Mouse (Mus musculus) A20 (cell line): Measurements from ENCODE around the gene Mypop.

ENCODE experiments used
- DNase-seq: peaks from one replicate; pipeline ENCODE4 v3.0.0-alpha.2; 2011; ENCODE audit warnings: low read depth, low spot score

Gene Mypop

DNA sequence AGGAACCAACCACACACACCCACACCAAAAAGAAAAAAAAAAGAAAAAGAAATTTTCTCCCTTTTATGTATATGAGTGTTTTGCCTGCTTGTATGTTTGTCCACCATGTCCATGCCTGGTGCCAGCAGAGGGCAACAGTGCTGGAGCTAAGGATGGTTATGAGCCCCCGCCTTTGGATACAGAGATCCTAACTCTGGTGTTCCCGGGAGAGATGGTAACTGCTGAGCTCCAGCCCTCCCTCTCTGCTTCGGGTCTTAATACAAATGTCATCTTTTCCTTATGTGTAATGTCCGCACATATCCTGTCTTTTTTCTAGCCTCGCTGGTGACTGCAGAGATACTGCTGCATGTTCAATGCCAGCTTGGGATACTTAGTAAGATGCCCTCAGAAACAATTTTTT, 1.1 kb upstream of the Mypop start:
- DNase-seq: no peak

DNA sequence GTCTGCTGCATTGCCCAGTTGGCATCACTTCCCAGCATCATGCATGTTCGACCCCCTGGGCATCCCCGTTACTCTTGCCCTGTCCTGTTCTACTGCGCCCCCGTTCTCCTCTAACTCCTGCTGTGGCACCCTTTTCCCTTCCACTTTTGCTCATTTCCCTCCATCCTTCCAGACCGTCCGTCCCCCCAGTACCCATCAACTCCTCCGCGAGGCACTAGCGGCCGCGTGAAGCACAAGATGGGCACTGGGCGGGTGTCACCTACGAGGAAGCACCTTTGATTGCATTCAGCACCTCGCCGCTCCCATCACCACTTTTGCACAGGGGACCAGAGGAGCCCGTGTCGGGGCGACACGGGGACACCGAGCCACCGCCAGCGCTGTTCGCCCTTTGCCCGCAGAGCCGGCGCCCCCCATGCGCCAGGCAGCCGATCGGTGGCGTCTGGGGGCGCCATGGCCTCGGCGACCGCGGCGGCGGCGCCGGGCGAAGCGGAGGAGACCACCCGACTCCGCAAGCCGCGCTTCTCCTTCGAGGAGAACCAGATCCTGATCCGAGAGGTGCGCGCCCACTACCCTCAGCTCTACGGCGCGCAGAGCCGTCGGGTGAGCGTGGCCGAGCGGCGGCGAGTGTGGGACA, 732 bp downstream of the Mypop start:
- DNase-seq: no peak

DNA sequence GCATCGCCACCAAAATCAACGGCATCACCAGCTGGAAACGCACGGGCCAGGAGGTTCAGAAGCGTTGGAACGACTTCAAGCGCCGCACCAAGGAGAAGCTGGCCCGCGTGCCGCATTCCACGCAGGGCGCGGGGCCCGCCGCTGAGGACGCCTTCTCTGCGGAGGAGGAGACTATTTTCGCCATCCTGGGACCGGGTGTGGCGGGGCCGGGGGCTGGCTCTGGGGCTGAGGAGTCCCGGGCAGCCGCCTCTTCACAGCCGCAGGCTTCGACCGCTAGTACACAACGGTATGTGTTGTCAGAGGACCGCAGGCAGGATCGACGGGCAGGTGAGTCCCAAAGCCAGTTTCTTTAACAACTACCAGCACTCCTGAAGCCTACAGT, 1.2 kb downstream of the Mypop start:
- no peak for DNase-seq

DNA sequence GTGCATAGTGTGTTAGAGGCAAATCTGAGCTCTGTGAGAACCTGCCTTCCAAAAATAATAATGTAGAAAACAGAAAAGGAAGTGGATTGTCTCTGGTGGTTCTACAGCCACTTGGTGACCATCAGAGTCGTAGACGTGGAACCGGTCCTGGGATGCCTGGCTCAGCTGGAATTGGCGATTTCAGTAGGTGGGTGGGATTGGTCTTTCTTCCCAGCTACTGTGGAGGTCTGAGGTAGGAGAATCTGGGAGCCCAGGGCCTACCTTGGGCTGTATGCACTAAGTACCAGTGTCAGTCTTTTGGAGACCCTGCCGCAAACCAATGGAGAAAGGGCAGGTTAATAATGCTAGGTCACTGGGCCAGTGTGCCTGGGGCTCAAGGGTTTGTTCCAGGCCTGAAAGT, 2.0 kb downstream of the Mypop start:
- no peak for DNase-seq

DNA sequence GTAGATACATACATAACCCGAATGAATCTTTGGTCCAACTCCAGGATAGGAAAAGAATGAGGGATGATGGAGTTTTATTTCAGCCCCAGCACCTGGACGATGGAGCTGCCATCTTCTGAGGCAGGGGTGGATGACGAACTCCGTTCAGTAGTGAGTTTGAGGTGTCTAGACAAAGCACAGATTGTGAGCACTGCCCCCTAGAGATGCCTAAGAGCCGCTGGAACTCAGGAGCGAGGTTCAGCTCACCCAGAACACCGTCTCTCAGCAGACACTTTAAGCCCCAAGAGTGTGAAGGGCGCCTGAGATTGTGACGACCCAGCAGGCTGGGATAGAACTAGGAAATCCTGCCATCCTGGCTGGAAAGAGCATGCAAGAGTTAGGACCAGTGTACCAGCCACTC, 7.8 kb downstream of the Mypop start:
- DNase-seq: peak; percentile 35

DNA sequence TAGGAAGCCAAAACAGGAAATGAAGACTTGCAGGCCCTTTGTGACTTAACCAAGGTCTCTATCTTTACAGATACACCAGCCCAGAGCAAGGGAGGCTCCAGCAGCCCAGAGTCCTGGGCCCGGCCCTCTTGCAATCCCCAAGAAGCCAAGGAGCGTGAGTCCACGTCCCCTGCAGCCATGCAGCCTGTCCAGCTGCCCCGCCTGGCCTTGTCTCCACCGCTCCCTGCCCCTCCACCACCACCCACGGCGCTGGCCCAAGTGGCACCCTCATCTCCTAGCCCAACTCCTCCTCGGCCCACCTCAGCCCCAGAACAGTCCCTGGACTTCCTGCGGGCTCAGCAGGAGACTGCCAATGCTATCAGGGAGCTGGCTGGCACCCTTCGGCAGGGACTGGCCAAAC, 9.4 kb downstream of the Mypop start:
- peak; percentile 52 for DNase-seq

DNA sequence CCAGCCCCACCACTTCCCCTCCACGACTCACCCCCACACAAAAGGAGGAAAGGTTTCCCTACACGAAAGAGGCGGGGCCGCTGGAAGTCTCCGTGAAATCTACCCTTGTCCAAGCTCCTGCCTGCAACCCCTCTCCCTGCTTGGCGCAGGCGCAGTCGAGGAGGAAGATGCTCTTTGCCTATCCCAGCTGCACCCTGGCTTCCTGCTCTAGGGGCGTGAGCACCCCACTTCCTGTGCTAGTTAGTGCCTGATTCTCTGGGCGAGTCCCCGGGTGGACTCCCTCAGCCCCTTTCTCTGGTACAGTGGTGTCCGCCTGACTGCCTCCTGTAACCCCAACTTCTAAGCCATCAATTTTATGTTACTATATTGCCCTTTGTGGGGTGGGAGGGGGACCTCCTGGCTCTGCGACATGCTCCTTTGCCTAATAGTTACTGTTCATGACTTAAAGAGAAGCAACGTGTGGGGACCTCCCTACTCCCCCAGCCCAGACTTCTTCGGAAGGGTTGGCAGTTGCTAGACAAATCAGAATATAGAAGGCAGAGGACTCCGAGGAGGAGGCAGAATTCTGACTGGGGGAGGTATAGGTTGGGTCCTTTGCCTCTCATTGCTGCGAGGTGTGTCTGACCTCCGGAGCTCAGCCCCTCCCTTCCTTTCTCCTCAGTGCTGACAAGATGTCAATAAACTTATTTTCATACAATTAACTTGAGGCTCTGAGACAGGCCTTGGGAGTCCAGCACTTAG, 10.2 kb downstream of the Mypop start:
- peak; percentile 94 for DNase-seq

DNA sequence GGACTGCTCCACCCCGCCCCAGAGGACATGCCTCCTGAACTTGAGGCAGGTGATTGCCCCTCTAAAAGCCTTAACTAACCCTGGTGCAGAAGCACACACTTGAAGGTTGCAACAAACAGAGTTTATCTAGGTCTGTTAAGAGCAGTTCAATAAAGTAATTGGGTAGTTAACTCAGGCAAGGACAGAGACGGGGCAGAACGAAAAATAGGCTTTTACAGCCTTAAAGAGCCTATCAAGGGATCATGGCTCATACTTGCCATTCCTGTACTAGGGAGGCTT, 10.7 kb downstream of the Mypop start:
- DNase-seq: no peak

DNA sequence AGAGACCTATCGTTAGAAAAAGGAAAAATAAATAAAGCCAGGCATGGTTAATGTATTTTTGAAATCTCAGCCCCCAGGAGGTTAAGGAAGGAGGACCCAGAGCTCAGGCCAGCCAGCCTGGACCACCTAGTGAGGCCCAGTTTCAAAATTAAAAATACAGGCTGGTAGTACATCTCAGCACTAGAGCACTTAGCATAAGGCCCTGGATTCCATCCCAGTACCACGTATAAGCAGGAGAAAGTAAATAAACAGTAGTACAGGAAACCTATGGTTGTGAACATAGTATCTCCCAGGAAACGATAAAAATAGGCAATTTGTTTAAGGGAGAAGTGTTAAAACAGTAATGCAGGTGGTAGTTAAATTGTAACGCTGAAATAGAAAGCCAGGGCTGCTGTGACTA, 11.1 kb downstream of the Mypop start:
- no peak for DNase-seq

DNA sequence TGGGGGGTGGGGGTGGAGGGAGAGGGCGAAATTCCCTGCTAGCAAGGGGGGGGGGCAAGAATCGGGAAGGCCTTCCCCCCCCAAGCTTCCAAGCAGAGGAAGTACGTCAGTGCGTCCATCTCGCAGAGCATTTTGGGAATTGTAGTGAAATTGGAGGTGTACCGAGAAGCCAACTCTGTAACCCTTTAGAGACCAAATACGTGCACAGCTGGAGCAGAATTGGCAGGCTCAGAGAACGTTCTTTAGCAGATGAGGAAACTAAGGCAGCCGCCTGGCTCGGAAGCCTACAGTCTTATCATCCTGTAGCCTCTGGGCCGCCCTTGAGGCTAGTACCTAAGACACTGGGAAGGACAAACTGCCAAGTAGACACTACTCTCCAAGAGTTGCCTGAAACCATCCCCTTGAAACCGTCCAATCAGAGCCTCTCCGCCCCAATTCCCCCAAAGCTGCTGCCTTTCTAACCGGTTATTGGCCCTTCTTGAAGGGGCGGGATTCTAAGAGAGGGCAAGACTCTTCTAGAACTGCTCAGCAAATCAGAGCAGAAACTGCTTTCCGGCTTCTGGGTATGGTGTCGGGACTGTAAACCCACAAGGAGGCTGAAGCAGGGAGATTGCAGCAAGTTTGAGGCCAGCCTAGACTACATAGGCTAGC, 11.9 kb downstream of the Mypop start:
- peak; percentile 97 for DNase-seq

DNA sequence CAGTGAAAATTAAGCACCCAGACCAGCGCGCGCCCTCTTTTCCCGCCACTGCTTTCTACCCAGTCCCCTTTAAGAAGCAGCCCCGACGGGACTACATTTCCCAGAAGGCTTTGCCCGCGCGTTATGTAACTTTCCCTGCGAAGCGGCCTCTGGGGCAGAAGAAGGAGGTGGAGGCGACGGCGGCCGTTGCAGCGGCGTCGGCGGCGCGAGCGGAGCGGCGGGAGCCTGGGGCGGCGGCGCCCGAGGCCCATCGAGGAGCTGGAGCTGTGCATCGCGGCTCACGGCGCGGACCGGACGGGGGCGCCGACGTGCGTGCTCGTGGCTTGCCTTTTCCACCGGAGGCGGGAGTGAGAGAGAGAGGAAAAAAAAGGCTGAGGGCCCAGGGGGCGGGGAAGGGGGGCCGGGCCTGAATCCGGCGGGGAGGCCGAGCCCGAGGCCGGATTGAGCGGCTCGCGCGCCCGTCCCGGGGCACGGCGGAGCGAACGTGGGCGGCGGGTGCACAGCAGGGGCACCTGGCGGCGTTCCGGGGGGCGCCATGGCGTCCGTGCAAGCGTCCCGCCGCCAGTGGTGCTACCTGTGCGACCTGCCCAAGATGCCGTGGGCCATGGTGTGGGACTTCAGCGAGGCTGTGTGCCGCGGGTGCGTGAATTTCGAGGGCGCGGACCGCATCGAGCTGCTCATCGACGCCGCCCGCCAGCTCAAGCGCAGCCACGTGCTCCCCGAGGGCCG, 13.0 kb downstream of the Mypop start, which contains the start of gene Irf2bp1:
TSS of gene Irf2bp1 (plus strand) at position 143 of the 729 bp plus-strand sequence.
- peak; percentile 95 for DNase-seq

DNA sequence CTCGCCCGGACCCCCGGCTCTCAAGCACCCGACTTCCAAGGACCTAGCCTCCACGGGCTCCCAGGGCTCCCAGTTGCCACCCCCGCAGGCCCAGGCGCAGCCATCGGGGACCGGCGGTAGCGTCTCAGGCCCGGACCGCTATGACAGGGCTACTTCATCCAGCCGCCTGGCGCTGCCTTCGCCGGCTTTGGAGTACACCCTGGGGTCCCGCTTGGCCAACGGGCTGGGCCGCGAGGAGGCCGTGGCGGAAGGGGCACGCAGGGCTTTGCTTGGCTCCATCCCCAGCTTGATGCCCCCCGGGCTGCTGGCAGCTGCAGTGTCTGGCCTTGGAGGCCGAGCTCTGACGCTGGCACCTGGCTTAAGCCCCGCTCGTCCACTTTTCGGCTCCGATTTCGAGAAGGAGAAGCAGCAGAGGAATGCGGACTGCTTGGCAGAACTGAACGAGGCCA, 13.6 kb downstream of the Mypop start:
- peak; percentile 50 for DNase-seq

DNA sequence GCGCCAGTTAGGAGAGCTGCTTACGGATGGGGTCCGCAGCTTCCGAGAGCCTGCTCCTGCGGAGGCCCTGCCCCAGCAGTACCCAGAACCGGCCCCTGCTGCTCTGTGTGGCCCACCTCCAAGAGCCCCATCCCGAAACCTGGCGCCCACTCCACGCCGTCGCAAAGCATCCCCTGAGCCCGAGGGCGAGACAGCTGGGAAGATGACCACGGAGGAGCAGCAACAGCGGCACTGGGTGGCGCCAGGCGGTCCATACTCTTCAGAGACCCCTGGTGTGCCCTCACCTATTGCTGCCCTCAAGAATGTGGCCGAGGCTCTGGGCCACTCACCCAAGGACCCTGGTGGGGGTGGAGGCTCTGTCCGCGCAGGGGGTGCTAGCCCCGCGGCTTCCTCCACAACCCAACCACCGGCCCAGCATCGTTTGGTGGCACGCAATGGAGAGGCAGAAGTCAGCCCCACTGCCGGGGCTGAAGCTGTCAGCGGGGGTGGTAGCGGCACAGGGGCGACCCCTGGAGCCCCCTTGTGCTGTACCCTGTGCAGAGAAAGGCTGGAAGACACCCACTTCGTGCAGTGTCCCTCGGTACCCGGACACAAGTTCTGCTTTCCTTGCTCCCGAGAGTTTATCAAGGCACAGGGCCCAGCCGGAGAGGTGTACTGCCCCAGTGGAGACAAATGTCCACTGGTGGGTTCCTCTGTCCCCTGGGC, 14.5 kb downstream of the Mypop start:
- DNase-seq: no peak

DNA sequence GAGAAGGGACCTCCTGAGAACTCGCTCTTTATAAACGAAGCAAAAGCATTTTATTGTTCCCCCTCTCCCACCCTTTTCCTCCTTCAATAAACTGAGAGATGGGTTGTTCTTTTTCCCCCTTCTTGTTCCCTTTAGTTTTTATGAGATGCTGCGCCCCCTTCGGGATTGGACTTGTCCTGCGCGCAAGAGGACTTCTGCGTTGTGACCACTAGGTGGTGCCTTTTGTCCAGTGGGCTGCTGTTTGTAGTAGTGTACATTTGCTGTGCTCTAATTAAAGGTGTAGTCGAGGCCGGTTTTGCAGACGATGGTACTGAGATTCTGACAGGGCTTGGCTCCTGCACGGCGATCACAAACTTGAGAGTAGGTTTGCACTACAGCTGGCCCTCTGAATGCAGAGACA, 15.4 kb downstream of the Mypop start:
- peak; percentile 88 for DNase-seq

DNA sequence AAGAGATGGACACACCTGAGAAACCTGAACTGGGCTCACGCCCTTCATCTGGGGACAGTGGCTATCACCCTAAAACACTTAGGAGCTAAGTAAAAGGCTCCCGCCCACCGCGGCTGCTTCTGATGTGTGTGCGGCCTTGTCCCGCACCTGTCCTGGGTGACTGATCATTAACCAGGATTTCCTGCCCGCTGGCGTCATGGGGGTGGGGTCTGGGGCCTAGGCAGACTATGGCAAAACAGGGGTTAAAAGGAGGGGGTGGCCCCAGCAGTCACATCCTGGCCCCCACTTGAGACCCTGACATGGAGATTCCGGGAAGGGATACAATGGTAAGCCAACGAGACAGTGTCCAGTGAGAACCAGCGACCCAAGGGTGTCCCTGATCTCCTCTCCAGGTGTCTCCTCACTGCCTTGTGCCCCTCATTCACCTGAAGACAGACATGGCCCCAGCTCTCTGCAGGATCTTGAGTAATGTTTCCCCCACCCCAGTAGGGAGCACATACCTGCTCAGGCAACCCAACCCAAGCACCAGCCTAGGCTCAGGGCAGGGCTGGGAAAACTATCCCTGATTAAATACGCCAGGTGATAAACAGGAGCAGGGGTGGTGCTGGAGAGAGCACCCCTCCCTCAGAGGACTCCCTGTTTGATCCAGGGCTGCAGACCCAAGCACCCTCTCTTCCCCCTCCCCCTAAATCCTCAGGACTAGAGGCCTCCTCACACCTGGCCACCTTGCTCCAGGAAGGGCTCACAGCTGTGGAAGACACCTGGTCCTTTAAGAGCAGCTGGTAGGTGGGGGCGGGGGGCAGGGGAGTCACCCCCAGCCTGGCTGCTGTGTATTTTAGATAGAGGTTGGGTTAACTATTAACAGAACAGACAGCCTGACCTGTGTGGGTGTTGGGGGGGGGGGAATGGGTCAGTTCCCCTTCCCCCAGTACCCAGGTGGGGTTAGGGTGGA, 16.3 kb downstream of the Mypop start:
- DNase-seq: no peak

DNA sequence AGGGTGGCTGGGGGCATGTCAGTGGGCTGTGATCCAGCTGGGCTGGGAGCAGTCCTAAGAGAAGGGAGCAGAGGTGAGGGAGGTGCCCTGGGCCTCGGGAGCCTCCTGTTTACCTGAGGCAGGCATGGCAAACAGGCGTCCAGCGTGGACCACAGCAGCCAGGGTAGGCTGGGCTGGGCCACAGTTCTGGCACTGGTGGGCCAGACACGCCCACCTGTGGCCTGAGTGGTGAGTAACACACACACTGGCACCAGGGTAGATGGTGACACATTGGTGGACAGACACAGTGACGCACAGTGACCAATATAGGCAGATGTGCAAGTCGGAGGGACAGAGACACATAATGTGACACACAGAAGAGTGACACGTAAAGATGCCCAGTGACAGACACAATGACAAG, 19.5 kb downstream of the Mypop start:
- DNase-seq: no peak

DNA sequence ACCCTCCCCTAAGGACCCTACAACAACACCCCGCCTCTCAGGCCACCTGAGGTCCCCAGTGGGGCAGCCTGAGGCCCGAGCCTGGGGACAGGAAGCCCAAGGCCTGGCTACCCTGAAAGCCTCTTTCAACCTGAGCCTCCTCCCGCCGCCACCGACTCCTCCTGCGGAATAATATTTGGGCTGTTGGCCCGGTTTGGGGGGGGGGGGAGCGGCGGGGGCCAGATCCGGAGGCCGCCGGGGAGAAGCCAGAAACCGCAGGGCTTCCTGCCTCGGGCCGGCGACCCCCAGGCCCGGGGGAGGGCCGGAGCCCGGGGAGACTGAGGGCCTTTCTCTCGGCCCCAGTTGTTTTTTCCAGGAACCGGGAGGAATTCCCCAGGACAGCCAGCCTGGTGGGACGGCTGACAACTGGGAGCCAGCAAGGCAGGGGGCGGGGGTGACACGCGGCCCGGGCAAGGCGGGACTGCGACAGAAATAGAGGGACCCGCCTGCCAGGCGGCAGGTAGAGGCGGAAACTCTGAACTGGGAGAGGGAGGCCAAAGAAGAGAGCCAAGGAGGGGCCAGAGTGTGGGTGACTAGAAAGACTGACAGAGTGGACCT, 21.1 kb downstream of the Mypop start:
- no peak for DNase-seq

DNA sequence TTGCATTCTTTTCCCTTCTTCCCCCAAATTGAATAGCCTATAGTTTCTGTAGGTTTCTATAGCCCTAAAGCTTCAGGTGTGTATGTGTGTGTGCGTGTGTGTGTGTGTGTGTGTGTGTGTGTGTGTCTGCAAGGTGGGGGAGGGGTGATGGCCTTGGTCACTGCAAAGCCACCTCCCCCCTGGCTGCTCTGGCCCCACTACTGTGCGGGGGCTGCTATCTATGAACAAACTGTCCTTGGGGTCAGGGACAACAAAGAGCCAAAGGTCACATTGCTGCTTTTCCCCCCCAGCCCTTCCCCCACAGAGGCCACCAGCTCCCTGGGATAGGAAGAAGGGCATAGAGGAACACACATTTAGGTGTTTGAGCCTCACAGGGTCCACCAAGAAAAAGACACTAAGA, 21.8 kb downstream of the Mypop start:
- no peak for DNase-seq

DNA sequence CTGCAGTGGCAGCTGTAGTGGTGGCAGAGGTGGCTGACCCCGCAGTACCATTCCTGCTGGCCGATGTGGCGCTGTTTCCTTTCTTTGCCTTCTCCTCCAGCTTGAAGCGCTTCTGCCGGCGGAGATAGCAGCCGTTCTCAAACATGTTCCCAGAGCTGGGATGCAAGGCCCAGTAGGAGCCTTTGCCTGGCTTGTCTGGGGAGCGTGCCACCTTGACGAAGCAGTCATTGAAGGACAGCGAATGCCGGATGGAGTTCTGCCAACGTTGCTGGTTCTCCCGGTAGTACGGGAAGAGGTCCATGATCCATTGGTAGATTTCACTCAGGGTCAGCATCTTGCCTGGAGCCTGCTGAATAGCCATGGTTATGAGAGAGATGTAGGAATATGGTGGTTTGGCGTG, 23.4 kb downstream of the Mypop start:
- no peak for DNase-seq

DNA sequence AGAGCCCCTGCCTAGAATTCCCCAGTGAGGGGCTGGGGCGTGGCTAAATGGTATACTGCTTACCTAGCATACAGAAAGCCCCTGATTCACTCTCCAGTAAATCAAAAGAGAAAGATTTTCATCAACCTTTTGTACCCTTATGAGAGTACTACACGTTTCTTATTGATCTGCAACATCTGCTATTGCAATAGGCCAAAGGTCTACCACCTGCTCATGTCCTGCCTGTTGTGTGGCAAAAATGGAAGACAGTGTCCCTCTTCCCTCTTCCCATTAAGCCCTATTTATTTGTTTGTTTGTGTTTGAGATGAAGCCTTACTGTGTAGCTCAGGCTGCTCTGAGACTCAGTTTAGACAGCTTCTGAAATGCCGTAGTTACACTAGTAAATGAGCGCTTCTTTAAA, 25.0 kb downstream of the Mypop start:
- DNase-seq: no peak
